Mouse (Mus musculus): ENCODE data around the gene Slc25a10.

GRCm38 (mm10) chr11:120538485-120538884, 46.8 kb downstream of the Slc25a10 start:
- no peak for TF ChIP-seq CTCF (IDR thresholded peaks at IDR 0.05; ENCODE audit: low read depth, low read length)
- TF ChIP-seq POLR2A (IDR thresholded peaks at IDR 0.05; ENCODE audit: extremely low read depth, insufficient read depth, low read length) = no peak

Measured in liver, adult 2 months (tissue).